Mouse (Mus musculus): ENCODE results near the gene Arrdc2. TPM values are rescaled to one million over a fixed set of nuclear protein-coding genes. Genes with fewer than 3 reads are reported as not detected.

Arrdc2 gene
- total and polyA plus RNA-seq, 3 experiments, result 13.1 to 22.5 TPM; not detected in 1

DNA sequence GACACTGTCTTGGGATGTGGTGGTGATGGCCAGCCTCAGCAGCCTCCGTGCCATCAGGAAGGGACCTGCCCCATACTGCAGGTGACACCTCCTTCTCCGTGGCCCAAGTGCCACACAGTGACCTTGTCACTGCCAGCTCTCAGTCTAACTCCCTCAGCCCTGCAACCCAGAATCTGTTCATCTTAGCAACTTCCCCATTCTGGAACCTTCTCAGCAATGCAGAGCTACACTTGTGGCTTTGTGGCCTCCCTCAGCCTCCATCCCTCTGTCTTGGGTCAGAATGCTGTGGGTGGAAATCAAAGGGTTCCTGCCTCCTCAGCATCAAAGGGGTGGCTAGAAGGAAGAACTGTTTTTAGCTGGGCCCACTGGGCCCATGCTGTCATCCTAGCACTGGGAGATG lies 14.3 kb upstream of the Arrdc2 start:
- Histone ChIP-seq H3K27ac (ENCODE audit: control insufficient read depth, low read depth, low read length) (no peak overlapping the region), H3K4me3 (ENCODE audit: control insufficient read depth in 1 of 2, insufficient read depth in 1 of 2, low read depth in 2 of 2, low read length in 2 of 2) (no peak overlapping the region), H3K9ac (ENCODE audit: control insufficient read depth, low read depth, low read length, poor library complexity, severe bottlenecking) (no peak overlapping the region), H3K4me1 (ENCODE audit: control insufficient read depth in 1 of 2, insufficient read depth in 2 of 2, low read length in 2 of 2) (peaks cover 0 to 20% of the 10 kb centered on the region in 2 experiments; a peak in 3 of 4 replicates), H3K27me3 (ENCODE audit: control insufficient read depth in 1 of 2, insufficient read depth in 2 of 2, low read length in 2 of 2) (no peaks in the 10 kb centered on the region), H3K79me2 (ENCODE audit: control insufficient read depth, insufficient read depth, low read length, poor library complexity) (no peaks in the 10 kb centered on the region; the same call in 1 of the 2 replicates), H3K9me3 (replicated peaks; ENCODE audit: insufficient read depth, low read length) (no peaks in the 10 kb centered on the region), H3K36me3 (ENCODE audit: control insufficient read depth in 1 of 2, insufficient read depth in 2 of 2, low read length in 2 of 2) (no peaks in the 10 kb centered on the region; a peak in 1 of 4 replicates)
- peak; percentile 81 for DNase-seq (ENCODE audit: low read depth, low spot score)
- TF ChIP-seq RCOR1 (IDR thresholded peaks at IDR 0.05; ENCODE audit: low read depth, low read length) (peak; percentile 68), ZC3H11A (IDR thresholded peaks at IDR 0.05; ENCODE audit: low read depth, low read length) (no peak), ZNF384 (IDR thresholded peaks at IDR 0.05; ENCODE audit: low read depth, low read length) (no peak), HCFC1 (IDR thresholded peaks at IDR 0.05; ENCODE audit: low read depth, low read length) (no peak), UBTF (IDR thresholded peaks at IDR 0.05; ENCODE audit: borderline replicate concordance, insufficient read depth, low read depth, low read length) (peak; percentile 90; the same call in 1 of the 2 replicates), ZKSCAN1 (IDR thresholded peaks at IDR 0.05; ENCODE audit: low read depth, low read length) (no peak), E2F4 (IDR thresholded peaks at IDR 0.05; ENCODE audit: borderline replicate concordance, low read depth, low read length) (no peak), MAFK (IDR thresholded peaks at IDR 0.05; ENCODE audit: borderline replicate concordance, low read depth, low read length) (no peak), MAZ (IDR thresholded peaks at IDR 0.05; ENCODE audit: low read depth, low read length) (no peak), CHD1 (IDR thresholded peaks at IDR 0.05; ENCODE audit: low read depth, low read length) (no peak), TBP (IDR thresholded peaks at IDR 0.05; ENCODE audit: low read depth, low read length) (peak; percentile 98), POLR2AphosphoS2 (IDR thresholded peaks at IDR 0.05; ENCODE audit: low read length) (no peak), GATA1 (IDR thresholded peaks at IDR 0.05; ENCODE audit: low read depth, low read length) (no peak)

DNA sequence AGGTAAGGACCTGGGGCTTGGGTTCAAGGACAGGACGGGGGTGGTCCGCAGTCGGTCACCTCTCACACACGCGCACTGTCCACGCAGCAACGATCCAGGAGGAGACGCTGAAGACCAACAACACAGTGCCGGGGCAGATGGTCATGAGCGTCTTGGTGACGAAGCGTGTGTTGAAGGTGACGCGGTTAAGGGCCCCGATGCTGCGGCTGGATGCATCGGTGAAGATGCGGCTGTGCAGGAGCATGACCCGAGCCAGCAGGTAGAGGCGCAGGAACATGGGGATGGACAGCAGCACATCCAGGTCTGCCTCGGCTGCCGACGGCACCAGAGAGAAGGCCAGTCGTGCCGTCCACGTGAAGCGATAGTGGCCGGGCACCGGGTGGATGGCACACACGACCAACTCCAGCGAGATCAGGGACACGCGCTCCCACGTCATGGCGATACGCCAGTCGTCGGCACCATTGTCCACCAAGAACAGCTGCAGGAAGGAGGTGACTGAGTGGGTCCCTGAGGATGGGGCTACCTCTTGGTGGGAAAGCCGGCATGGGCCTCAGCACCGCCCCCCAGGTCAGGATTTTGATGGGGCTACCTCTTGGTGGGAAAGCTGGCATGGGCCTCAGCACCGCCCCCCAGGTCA lies 13.2 kb upstream of the Arrdc2 start:
- no peaks in the 10 kb centered on the region for H3K27me3 ChIP-seq (ENCODE audit: control insufficient read depth in 1 of 2, insufficient read depth in 2 of 2, low read length in 2 of 2)
- DNase-seq (ENCODE audit: low read depth, low spot score), result no peak
- no peak overlapping the region for H3K27ac ChIP-seq (ENCODE audit: control insufficient read depth, low read depth, low read length)
- H3K4me3 ChIP-seq (ENCODE audit: control insufficient read depth in 1 of 2, insufficient read depth in 1 of 2, low read depth in 2 of 2, low read length in 2 of 2), result no peak overlapping the region
- peaks cover 0 to 20% of the 10 kb centered on the region in 2 experiments; a peak in 3 of 4 replicates for H3K4me1 ChIP-seq (ENCODE audit: control insufficient read depth in 1 of 2, insufficient read depth in 2 of 2, low read length in 2 of 2)
- no peaks in the 10 kb centered on the region for H3K9me3 ChIP-seq (replicated peaks; ENCODE audit: insufficient read depth, low read length)
- H3K79me2 ChIP-seq (ENCODE audit: control insufficient read depth, insufficient read depth, low read length, poor library complexity), result no peaks in the 10 kb centered on the region; the same call in 1 of the 2 replicates
- H3K36me3 ChIP-seq (ENCODE audit: control insufficient read depth in 1 of 2, insufficient read depth in 2 of 2, low read length in 2 of 2), result no peaks in the 10 kb centered on the region; a peak in 1 of 4 replicates
- H3K9ac ChIP-seq (ENCODE audit: control insufficient read depth, low read depth, low read length, poor library complexity, severe bottlenecking), result no peak overlapping the region
- TF ChIP-seq CTCF (IDR thresholded peaks at IDR 0.05 in 2 of 3, conservative IDR thresholded peaks at IDR 0.05 in 1 of 3; ENCODE audit: control insufficient read depth in 1 of 3, insufficient read depth in 1 of 3, low read depth in 2 of 3, low read length in 3 of 3, poor library complexity in 1 of 3, severe bottlenecking in 1 of 3), result no peak
- no peak for TF ChIP-seq GABPA (IDR thresholded peaks at IDR 0.05; ENCODE audit: low read depth, low read length)
- no peak for TF ChIP-seq NELFE (IDR thresholded peaks at IDR 0.05; ENCODE audit: low read depth, low read length)

Data from MEL (cell line).